Mouse (Mus musculus) midbrain, embryonic 16.5 days (tissue): ENCODE data around the gene Anks3. TPM values are rescaled to one million over a fixed set of nuclear protein-coding genes. Genes with fewer than 3 reads are reported as not detected.
A peak's percentile ranks its signal among the peaks of the same experiment; 100 is the strongest.

ENCODE experiments used
- ATAC-seq: fragments of 200-750 bp; cut with Nextera tagmentation; 2 replicates; pipeline ENCODE4 v1.8.0; 2017; ENCODE audit warnings: moderate TSS enrichment
- H3K27ac ChIP-seq: fragments of 300-500 bp; sonication (generic); 2 replicates; pipeline ENCODE4 v1.5.1; 2014; ENCODE audit warnings: mild to moderate bottlenecking, low read length, mixed read lengths
- H3K27me3 ChIP-seq: fragments of 300-500 bp; sonication (generic); 2 replicates; pipeline ENCODE4 v1.6.1; 2014; ENCODE audit warnings: low read depth, low read length, mixed read lengths; ENCODE audit not compliant: control insufficient read depth, insufficient read depth
- H3K36me3 ChIP-seq: fragments of 300-500 bp; sonication (generic); 2 replicates; pipeline ENCODE4 v1.6.1; 2014; ENCODE audit warnings: mild to moderate bottlenecking, low read length, moderate library complexity, mixed read lengths; ENCODE audit not compliant: control insufficient read depth, insufficient read depth
- H3K4me1 ChIP-seq: fragments of 300-500 bp; sonication (generic); 2 replicates; pipeline ENCODE4 v1.6.1; 2014; ENCODE audit warnings: mild to moderate bottlenecking, low read length, mixed read lengths; ENCODE audit not compliant: control insufficient read depth, insufficient read depth
- H3K4me2 ChIP-seq: fragments of 300-500 bp; sonication (generic); 2 replicates; pipeline ENCODE4 v1.6.1; 2014; ENCODE audit warnings: mild to moderate bottlenecking, low read length, mixed read lengths
- H3K4me3 ChIP-seq: fragments of 300-500 bp; sonication (generic); 2 replicates; pipeline ENCODE4 v1.5.1; 2014; ENCODE audit warnings: low read depth, mild to moderate bottlenecking, low read length, moderate library complexity, mixed read lengths
- H3K9ac ChIP-seq: fragments of 300-500 bp; sonication (generic); 2 replicates; pipeline ENCODE4 v1.6.1; 2014; ENCODE audit warnings: low read depth, low read length, mixed read lengths
- H3K9me3 ChIP-seq: fragments of 300-500 bp; sonication (generic); replicated peaks from 2 replicates; pipeline ENCODE4 v1.6.1; 2014; ENCODE audit warnings: mild to moderate bottlenecking, low read length, mixed read lengths; ENCODE audit not compliant: control insufficient read depth, poor library complexity, severe bottlenecking
- WGBS: fragments of 180-500 bp; shearing (Covaris S2); extraction: QIAGEN DNeasy Blood & Tissue Kit; methylation state at CpG from one replicate; pipeline ENCODE4 v1.1.7; 2014; 5-methylcytosine and 5-hydroxymethylcytosine counted together
- polyA plus RNA-seq: library from polyadenylated mRNA; unstranded; fragments of >200 nt; fragmentation: Nextera tagmentation; extraction: Ambion mirVana; gene quantifications from 2 replicates; pipeline ENCODE4 v1.2.1, GENCODE M21; 2015

Gene Anks3
- polyA plus RNA-seq, 1 experiment from 2014 or later = 75.1 TPM

GRCm38 (mm10) chr16:4938461-4938860 is 25.5 kb downstream of the Anks3 start, which contains the start of gene Nudt16l1:
Gene Nudt16l1 (plus strand): TSS chr16:4938761.
- peaks cover 7% of the 10 kb centered on the region for H3K36me3 ChIP-seq
- H3K4me1 ChIP-seq = peaks cover 15% of the 10 kb centered on the region; the same call in 1 of the 2 replicates
- H3K27ac ChIP-seq = peak within 1 kb of the TSS; percentile 84
- peak within 1 kb of the TSS; percentile 79 for H3K4me2 ChIP-seq
- peak within 1 kb of the TSS; percentile 90 for H3K9ac ChIP-seq
- 0% methylated on average over 2 of the region's 2 CpGs for WGBS
- ATAC-seq = no peak
- H3K27me3 ChIP-seq = no peaks in the 10 kb centered on the region
- H3K9me3 ChIP-seq = no peaks in the 10 kb centered on the region
- peak within 1 kb of the TSS; percentile 73 for H3K4me3 ChIP-seq

GRCm38 (mm10) chr16:4937351-4938190 is 26.4 kb downstream of the Anks3 start:
- ATAC-seq = no peak

GRCm38 (mm10) chr16:4935931-4936703 is 27.9 kb downstream of the Anks3 start:
- H3K9ac ChIP-seq = no peak overlapping the region
- H3K4me3 ChIP-seq = no peak overlapping the region
- H3K4me1 ChIP-seq = peaks cover 15% of the 10 kb centered on the region; the same call in 1 of the 2 replicates
- H3K27ac ChIP-seq = no peak overlapping the region
- H3K27me3 ChIP-seq = no peaks in the 10 kb centered on the region
- H3K4me2 ChIP-seq = no peak overlapping the region
- ATAC-seq = no peak
- H3K9me3 ChIP-seq = no peaks in the 10 kb centered on the region
- peaks cover 21% of the 10 kb centered on the region for H3K36me3 ChIP-seq
- 93% methylated on average over 10 of the region's 10 CpGs for WGBS

More at GRCm38 (mm10) chr16:4937351-4938190, 26.4 kb downstream of the Anks3 start:
- no peak overlapping the region for H3K4me3 ChIP-seq
- no peaks in the 10 kb centered on the region for H3K27me3 ChIP-seq
- H3K36me3 ChIP-seq = peaks cover 9% of the 10 kb centered on the region
- H3K9ac ChIP-seq = no peak overlapping the region
- no peak overlapping the region for H3K4me2 ChIP-seq
- no peak overlapping the region for H3K27ac ChIP-seq
- no peaks in the 10 kb centered on the region for H3K9me3 ChIP-seq
- 92% methylated on average over 8 of the region's 8 CpGs for WGBS
- H3K4me1 ChIP-seq = peaks cover 15% of the 10 kb centered on the region; the same call in 1 of the 2 replicates

GRCm38 (mm10) chr16:4935430-4935829 is 28.6 kb downstream of the Anks3 start:
- Histone ChIP-seq H3K4me3 (no peak overlapping the region), H3K27me3 (no peaks in the 10 kb centered on the region), H3K9me3 (no peaks in the 10 kb centered on the region), H3K4me1 (peaks cover 13% of the 10 kb centered on the region; the same call in 1 of the 2 replicates), H3K27ac (no peak overlapping the region), H3K9ac (no peak overlapping the region), H3K4me2 (no peak overlapping the region), H3K36me3 (peaks cover 22% of the 10 kb centered on the region)
- 98% methylated on average over 31 of the region's 31 CpGs for WGBS
- no peak for ATAC-seq

GRCm38 (mm10) chr16:4932429-4932828 is 31.6 kb downstream of the Anks3 start:
- no peak overlapping the region for H3K9ac ChIP-seq
- H3K9me3 ChIP-seq = no peaks in the 10 kb centered on the region
- whole genome bisulfite sequencing = 83% methylated on average over 3 of the region's 3 CpGs
- H3K4me2 ChIP-seq = no peak overlapping the region
- no peak overlapping the region for H3K27ac ChIP-seq
- no peaks in the 10 kb centered on the region for H3K4me1 ChIP-seq
- peaks cover 34% of the 10 kb centered on the region for H3K36me3 ChIP-seq
- H3K4me3 ChIP-seq = no peak overlapping the region
- peak; percentile 43; the same call in 1 of the 2 replicates for ATAC-seq
- H3K27me3 ChIP-seq = no peaks in the 10 kb centered on the region

- ATAC-seq = no peak
- no peak overlapping the region for H3K27ac ChIP-seq
- H3K27me3 ChIP-seq = no peaks in the 10 kb centered on the region
- no peak overlapping the region for H3K4me3 ChIP-seq
- H3K9ac ChIP-seq = no peak overlapping the region
- H3K36me3 ChIP-seq = peaks cover 60% of the 10 kb centered on the region
- WGBS = 92% methylated on average over 2 of the region's 2 CpGs
- no peak overlapping the region for H3K4me2 ChIP-seq
- no peaks in the 10 kb centered on the region for H3K9me3 ChIP-seq
- H3K4me1 ChIP-seq = no peaks in the 10 kb centered on the region
Observed at GRCm38 (mm10) chr16:4928474-4928873, 35.5 kb downstream of the Anks3 start.

GRCm38 (mm10) chr16:4927967-4928366 is 36.0 kb downstream of the Anks3 start:
- Histone ChIP-seq H3K27me3 (no peaks in the 10 kb centered on the region), H3K9me3 (no peaks in the 10 kb centered on the region), H3K27ac (no peak overlapping the region), H3K9ac (no peak overlapping the region), H3K36me3 (peaks cover 62% of the 10 kb centered on the region), H3K4me2 (no peak overlapping the region), H3K4me1 (no peaks in the 10 kb centered on the region), H3K4me3 (no peak overlapping the region)
- ATAC-seq = no peak
- WGBS = 97% methylated on average over 7 of the region's 7 CpGs

- H3K36me3 ChIP-seq = peaks cover 46% of the 10 kb centered on the region
Observed at GRCm38 (mm10) chr16:4923996-4924395, 40.0 kb downstream of the Anks3 start.

GRCm38 (mm10) chr16:4922481-4922880 is 41.5 kb downstream of the Anks3 start:
- no peak overlapping the region for H3K4me2 ChIP-seq
- 93% methylated on average over 6 of the region's 6 CpGs for WGBS
- no peak overlapping the region for H3K4me3 ChIP-seq
- H3K9me3 ChIP-seq = no peaks in the 10 kb centered on the region
- H3K9ac ChIP-seq = no peak overlapping the region
- peaks cover 36% of the 10 kb centered on the region for H3K36me3 ChIP-seq
- no peaks in the 10 kb centered on the region for H3K27me3 ChIP-seq
- no peaks in the 10 kb centered on the region for H3K4me1 ChIP-seq
- H3K27ac ChIP-seq = no peak overlapping the region
- ATAC-seq = no peak

More at GRCm38 (mm10) chr16:4923996-4924395, 40.0 kb downstream of the Anks3 start:
- WGBS = 95% methylated on average over 5 of the region's 5 CpGs
- Histone ChIP-seq H3K27me3 (no peaks in the 10 kb centered on the region), H3K4me3 (no peak overlapping the region), H3K4me1 (no peaks in the 10 kb centered on the region), H3K9me3 (no peaks in the 10 kb centered on the region), H3K9ac (no peak overlapping the region), H3K4me2 (no peak overlapping the region), H3K27ac (no peak overlapping the region)
- ATAC-seq = no peak
